Mouse (Mus musculus): Measurements from ENCODE around the gene Asb18. TPM values are rescaled to one million over a fixed set of nuclear protein-coding genes. Genes with fewer than 3 reads are reported as not detected.
A peak's percentile ranks its signal among the peaks of the same experiment; 100 is the strongest.

Asb18 gene
- polyA plus RNA-seq, 1 experiment: not detected

DNA sequence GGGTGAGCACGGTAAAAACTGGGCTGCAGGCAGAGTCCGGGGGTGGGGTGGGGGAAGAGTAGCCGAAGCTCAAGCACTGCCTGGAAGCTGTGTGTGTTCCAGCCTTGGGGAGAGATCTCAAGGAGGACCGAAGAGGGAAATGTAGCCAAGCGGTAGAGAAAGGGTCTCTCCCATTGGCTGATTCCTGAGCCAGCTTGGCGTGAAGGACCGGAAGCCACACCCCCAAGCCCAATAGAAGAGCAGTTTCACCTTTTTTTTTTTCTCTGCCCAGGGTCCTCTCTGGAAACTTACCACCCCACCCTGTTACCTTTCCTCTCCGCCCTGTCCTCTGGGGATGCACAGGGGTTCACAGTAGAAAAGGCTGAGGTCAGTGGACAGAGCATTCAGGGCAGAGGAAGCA is 39.9 kb downstream of the Asb18 start:
- 58% methylated on average over 8 of the region's 8 CpGs for WGBS
- H3K27ac ChIP-seq (ENCODE audit: insufficient read depth, low read depth, low read length): no peak overlapping the region
- no peaks in the 10 kb centered on the region for H3K27me3 ChIP-seq (ENCODE audit: control insufficient read depth, insufficient read depth, low read length)

GRCm38 (mm10) chr1:89971848-89972247 is 42.6 kb downstream of the Asb18 start:
- WGBS: 61% methylated on average over 8 of the region's 8 CpGs

More for the DNA sequence above, 39.9 kb downstream of the Asb18 start:
- H3K4me1 ChIP-seq (ENCODE audit: control insufficient read depth, insufficient read depth, insufficient read length, low read length): no peaks in the 10 kb centered on the region
- TF ChIP-seq CTCF (IDR thresholded peaks at IDR 0.05; ENCODE audit: extremely low read depth, insufficient read length, insufficient replicate concordance, low read depth, low read length): no peak
- TF ChIP-seq POLR2A (IDR thresholded peaks at IDR 0.05; ENCODE audit: low read depth, low read length): no peak
- no peak overlapping the region for H3K4me3 ChIP-seq (ENCODE audit: low read depth, low read length)
- no peaks in the 10 kb centered on the region for H3K36me3 ChIP-seq (ENCODE audit: control insufficient read depth, insufficient read depth, low read length)

DNA sequence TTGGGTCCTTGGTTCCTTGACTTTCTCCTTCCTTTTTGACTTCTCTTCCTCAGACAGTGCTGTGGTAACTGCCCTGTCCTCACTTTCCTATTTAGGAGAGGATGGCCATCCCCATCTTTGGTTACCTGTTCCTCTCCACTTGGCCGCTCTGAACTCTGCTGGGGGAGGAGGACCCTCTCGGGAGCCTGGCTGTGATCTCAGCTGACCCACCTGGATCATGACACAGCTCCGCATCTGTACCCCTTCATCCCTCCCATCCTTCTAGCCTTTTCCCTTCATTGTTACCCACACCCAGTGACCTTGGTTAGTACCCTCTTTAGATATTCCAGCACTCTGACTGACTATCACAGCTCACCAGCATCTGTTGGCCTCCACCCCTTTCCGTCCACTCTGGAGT is 44.8 kb downstream of the Asb18 start:
- TF ChIP-seq POLR2A (IDR thresholded peaks at IDR 0.05; ENCODE audit: low read depth, low read length) (no peak), CTCF (IDR thresholded peaks at IDR 0.05; ENCODE audit: extremely low read depth, insufficient read length, insufficient replicate concordance, low read depth, low read length) (no peak)
- Histone ChIP-seq H3K4me3 (ENCODE audit: low read depth, low read length) (no peak overlapping the region), H3K27ac (ENCODE audit: insufficient read depth, low read depth, low read length) (no peak overlapping the region), H3K27me3 (ENCODE audit: control insufficient read depth, insufficient read depth, low read length) (peaks cover 15% of the 10 kb centered on the region; the same call in 1 of the 2 replicates), H3K36me3 (ENCODE audit: control insufficient read depth, insufficient read depth, low read length) (no peaks in the 10 kb centered on the region), H3K4me1 (ENCODE audit: control insufficient read depth, insufficient read depth, insufficient read length, low read length) (no peaks in the 10 kb centered on the region)
- WGBS: 78% methylated on average over 4 of the region's 4 CpGs

More at GRCm38 (mm10) chr1:89971848-89972247, 42.6 kb downstream of the Asb18 start:
- H3K27ac ChIP-seq (ENCODE audit: insufficient read depth, low read depth, low read length): no peak overlapping the region
- peaks cover 15% of the 10 kb centered on the region; the same call in 1 of the 2 replicates for H3K27me3 ChIP-seq (ENCODE audit: control insufficient read depth, insufficient read depth, low read length)
- no peaks in the 10 kb centered on the region for H3K36me3 ChIP-seq (ENCODE audit: control insufficient read depth, insufficient read depth, low read length)
- H3K4me3 ChIP-seq (ENCODE audit: low read depth, low read length): no peak overlapping the region
- TF ChIP-seq POLR2A (IDR thresholded peaks at IDR 0.05; ENCODE audit: low read depth, low read length) (no peak), CTCF (IDR thresholded peaks at IDR 0.05; ENCODE audit: extremely low read depth, insufficient read length, insufficient replicate concordance, low read depth, low read length) (no peak)
- H3K4me1 ChIP-seq (ENCODE audit: control insufficient read depth, insufficient read depth, insufficient read length, low read length): no peaks in the 10 kb centered on the region

DNA sequence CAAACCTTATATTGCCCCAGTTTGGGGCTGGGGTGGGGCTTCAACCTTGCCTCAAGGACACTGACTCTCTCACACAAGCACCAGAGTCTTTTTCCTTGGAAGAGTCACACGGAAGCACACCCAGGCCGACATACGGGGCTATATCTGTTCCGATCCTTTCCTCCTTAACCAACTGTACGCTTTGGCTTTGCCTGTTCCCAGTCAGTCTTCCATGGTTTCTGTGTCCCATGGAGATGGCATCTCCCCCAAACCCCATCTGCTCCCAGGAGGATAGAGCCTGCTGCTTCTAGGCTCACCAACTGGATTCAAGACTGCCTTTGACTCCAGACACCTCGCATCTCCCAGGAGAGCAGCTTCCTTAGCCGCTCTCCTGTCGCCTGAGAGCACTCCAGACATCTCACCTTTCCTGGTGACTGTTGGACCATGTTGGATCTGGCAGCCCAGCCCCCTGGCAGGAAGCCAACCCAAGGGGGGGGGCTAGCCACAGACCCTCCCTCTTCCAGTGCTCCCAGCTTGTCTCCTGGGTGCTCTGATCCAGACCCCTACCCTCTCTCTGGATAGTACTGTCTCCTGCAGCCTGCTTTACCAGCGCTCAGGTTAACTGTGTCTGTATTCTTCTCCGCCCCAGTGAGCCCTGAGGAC is 45.3 kb downstream of the Asb18 start:
- Histone ChIP-seq H3K27me3 (ENCODE audit: control insufficient read depth, insufficient read depth, low read length) (peaks cover 15% of the 10 kb centered on the region; the same call in 1 of the 2 replicates), H3K4me3 (ENCODE audit: low read depth, low read length) (no peak overlapping the region), H3K27ac (ENCODE audit: insufficient read depth, low read depth, low read length) (no peak overlapping the region), H3K4me1 (ENCODE audit: control insufficient read depth, insufficient read depth, insufficient read length, low read length) (no peaks in the 10 kb centered on the region), H3K36me3 (ENCODE audit: control insufficient read depth, insufficient read depth, low read length) (no peaks in the 10 kb centered on the region)
- no peak for TF ChIP-seq CTCF (IDR thresholded peaks at IDR 0.05; ENCODE audit: extremely low read depth, insufficient read length, insufficient replicate concordance, low read depth, low read length)
- TF ChIP-seq POLR2A (IDR thresholded peaks at IDR 0.05; ENCODE audit: low read depth, low read length): no peak
- WGBS: 41% methylated on average over 10 of the region's 10 CpGs

DNA sequence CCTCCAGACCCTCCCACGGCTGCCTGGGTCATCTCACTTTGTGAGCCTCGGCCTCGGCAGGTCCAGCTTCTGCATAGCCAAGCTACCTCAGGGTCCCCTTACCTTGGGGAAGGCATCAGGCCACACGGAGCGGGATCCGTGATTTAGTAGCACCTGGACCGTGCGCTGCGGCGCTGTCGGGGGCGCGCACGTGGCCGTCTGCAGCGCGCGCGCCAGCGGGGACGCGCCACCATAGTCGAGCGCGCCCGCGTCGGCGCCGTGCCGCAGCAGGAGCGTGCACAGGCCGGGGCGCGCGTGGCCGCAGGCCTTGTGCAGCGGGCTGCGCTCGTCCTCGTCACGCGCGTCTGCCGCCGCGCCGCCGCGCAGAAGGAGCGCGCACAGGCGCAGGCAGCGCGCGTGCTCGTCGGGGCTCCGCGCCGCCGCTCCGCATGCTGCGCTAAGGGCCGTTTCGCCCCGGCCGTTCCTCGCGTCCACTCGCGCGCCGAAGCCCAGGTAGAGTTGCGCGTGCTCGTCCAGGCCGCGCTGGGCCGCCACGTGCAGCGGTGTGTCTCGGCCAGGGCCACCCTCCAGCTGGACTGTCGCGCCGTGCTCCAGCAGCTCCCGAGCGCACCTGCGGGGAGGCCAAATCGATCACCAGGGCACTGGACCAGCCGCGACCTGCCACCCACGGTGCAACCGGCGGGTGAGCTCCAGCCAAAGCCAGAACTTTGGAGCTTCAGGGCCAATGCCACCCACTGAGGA is 46.2 kb downstream of the Asb18 start:
- Histone ChIP-seq H3K36me3 (ENCODE audit: control insufficient read depth, insufficient read depth, low read length) (no peaks in the 10 kb centered on the region), H3K27ac (ENCODE audit: insufficient read depth, low read depth, low read length) (no peak overlapping the region), H3K4me1 (ENCODE audit: control insufficient read depth, insufficient read depth, insufficient read length, low read length) (no peaks in the 10 kb centered on the region), H3K4me3 (ENCODE audit: low read depth, low read length) (peak overlapping the region; percentile 49), H3K27me3 (ENCODE audit: control insufficient read depth, insufficient read depth, low read length) (peaks cover 15% of the 10 kb centered on the region; the same call in 1 of the 2 replicates)
- TF ChIP-seq CTCF (IDR thresholded peaks at IDR 0.05; ENCODE audit: extremely low read depth, insufficient read length, insufficient replicate concordance, low read depth, low read length) (no peak), POLR2A (IDR thresholded peaks at IDR 0.05; ENCODE audit: low read depth, low read length) (no peak)
- 1% methylated on average over 95 of the region's 95 CpGs for WGBS

- no peak overlapping the region for H3K4me3 ChIP-seq (ENCODE audit: low read depth, low read length)
- TF ChIP-seq POLR2A (IDR thresholded peaks at IDR 0.05; ENCODE audit: low read depth, low read length): no peak
- TF ChIP-seq CTCF (IDR thresholded peaks at IDR 0.05; ENCODE audit: extremely low read depth, insufficient read length, insufficient replicate concordance, low read depth, low read length): no peak
- no peak overlapping the region for H3K27ac ChIP-seq (ENCODE audit: insufficient read depth, low read depth, low read length)
- 19% methylated on average over 9 of the region's 9 CpGs for WGBS
- no peaks in the 10 kb centered on the region for H3K4me1 ChIP-seq (ENCODE audit: control insufficient read depth, insufficient read depth, insufficient read length, low read length)
- H3K27me3 ChIP-seq (ENCODE audit: control insufficient read depth, insufficient read depth, low read length): peaks cover 15% of the 10 kb centered on the region; the same call in 1 of the 2 replicates
- H3K36me3 ChIP-seq (ENCODE audit: control insufficient read depth, insufficient read depth, low read length): no peaks in the 10 kb centered on the region
Measured at GRCm38 (mm10) chr1:89967585-89967984, 46.9 kb downstream of the Asb18 start.

DNA sequence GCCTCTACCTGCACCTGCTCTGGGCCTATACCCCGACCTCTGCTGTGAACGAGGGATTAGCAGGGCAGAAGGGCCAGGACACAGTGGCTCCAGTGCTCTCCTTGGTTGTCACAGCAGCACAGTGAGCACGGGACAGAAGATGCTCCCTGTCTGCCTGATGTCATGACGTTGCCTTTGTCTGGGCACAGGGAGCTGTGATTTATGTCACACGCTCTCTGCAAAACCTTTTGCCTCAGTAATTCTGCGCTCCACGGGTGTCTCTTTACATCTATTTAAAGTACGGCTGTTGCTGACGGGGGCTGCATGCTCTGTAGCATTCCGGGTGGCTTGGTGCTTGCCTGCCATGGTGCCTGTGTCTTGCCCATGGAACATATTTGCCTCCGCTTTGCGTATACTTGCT is 50.0 kb downstream of the Asb18 start:
- TF ChIP-seq POLR2A (IDR thresholded peaks at IDR 0.05; ENCODE audit: low read depth, low read length): no peak
- TF ChIP-seq CTCF (IDR thresholded peaks at IDR 0.05; ENCODE audit: extremely low read depth, insufficient read length, insufficient replicate concordance, low read depth, low read length): no peak
- Histone ChIP-seq H3K27me3 (ENCODE audit: control insufficient read depth, insufficient read depth, low read length) (peaks cover 15% of the 10 kb centered on the region; the same call in 1 of the 2 replicates), H3K27ac (ENCODE audit: insufficient read depth, low read depth, low read length) (no peak overlapping the region), H3K4me3 (ENCODE audit: low read depth, low read length) (no peak overlapping the region), H3K4me1 (ENCODE audit: control insufficient read depth, insufficient read depth, insufficient read length, low read length) (no peaks in the 10 kb centered on the region), H3K36me3 (ENCODE audit: control insufficient read depth, insufficient read depth, low read length) (no peaks in the 10 kb centered on the region)
- 74% methylated on average over 12 of the region's 12 CpGs for WGBS
